Mouse (Mus musculus) CD4-positive, CD25-positive, alpha-beta regulatory T cell, adult 4 months (primary cell): ENCODE measurements at regions not wholly inside any gene's neighbourhood (a gene's known extent, or its start where the extent isn't known, plus 50 kb on each side); places are given as distances from the start of the nearest gene placed in this dataset.
A peak's percentile ranks its signal among the peaks of the same experiment; 100 is the strongest.
"Not testable (repeated sequence)": the region's sequence is repeated elsewhere in the genome, so short reads cannot be mapped to it uniquely, and the experiment has no call there.

Source experiments
- ATAC-seq: one replicate; pipeline ENCODE4 v1.8.0; 2017

DNA sequence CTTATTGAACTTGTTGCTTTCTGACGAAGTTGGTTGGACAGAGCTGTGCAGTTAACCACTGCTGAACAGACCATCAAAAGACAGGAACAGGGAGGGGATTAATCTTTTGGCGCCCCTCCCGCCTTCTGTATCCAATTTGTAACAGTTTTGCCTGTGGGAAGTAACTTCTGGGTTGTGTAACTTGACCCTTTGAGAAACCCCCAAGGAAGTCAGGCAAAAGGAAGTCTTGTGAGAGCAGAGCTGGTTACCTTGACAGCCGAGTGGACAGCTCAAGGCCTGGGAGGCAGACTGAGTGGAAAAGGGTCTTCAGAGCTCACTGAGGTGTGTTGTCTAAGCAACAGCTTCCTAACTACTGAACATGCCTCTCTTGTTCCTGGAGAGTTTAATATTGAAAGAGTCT lies 75.8 kb upstream of the Hao2 start:
- no peak for ATAC-seq

DNA sequence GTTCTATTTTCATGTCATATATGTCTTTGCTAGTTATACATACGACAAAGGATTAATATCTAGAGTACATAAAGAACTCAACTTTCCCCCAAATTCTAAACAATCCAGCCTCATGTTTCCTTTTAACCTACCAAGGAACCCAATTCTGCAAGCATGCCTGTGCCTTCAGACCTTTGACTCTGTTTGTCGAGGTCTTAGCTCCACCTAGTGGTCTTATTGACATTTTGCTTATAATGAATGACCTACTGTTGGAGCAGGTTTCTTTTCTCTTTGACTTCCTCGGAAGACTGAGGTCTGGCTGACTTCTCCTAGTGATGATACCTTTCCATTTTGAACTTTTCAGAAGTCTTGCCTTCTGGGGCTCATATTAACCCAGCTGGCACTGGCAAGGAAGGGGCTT lies 82.7 kb upstream of the Hao2 start:
- ATAC-seq = no peak

DNA sequence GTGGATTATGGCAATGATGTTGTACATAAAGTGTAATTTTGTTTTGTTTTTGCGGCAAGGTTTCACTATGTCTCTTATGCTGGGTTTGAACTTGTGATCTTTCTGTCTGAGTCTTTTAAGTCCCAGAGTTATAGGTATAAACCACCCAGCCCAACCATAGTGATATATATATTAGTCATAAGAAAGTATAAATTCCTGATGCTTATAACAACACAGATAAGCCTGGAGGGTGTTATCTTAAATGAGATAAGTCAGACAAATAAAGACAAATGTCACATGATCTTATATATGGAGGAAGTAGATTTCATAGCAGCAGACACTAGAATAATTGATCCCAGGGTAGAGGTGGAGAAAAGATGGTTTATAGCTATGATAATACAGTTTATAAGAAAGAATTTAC lies 89.7 kb upstream of the Hao2 start:
- ATAC-seq = no peak

DNA sequence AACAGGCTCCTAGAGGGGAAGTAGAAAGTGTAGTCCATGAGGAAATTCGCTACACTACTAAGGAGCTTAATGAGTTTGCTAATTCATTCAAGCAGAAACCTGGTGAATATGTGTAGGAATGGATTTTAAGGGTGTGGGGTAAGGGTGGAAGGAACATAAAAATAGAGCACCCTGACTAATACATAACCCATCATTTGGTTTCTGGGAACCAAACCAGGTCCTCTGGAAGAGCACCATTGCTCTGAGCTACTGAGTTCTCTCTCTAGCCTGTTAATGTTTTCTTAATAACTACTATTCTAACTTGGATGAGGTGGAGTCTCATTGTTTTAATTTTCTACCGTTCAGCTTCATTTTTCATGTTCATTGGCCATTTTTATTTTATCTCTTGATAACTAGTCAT lies 94.2 kb upstream of the Hao2 start:
- ATAC-seq = not testable (repeated sequence)

DNA sequence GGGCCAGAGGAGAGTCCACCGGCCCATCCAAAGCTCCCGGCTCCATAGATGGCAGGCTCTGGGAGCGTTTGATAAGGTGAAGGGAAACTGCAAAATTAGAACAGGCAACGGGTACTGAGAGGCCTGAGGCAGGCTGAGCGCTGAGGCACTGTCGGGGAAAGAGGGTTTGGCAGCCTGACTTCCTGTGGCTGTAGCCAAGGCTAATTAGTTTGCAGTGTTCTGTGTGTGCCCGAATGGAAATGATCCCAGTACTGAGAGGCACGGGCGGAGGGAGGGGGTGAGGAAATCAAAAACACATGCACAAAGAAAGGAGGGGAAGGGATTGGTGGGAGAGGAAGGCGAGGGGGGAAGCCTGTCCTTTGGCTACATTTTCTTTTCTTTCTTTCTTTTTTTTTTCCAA lies 97.8 kb upstream of the Hao2 start:
- ATAC-seq = no peak

DNA sequence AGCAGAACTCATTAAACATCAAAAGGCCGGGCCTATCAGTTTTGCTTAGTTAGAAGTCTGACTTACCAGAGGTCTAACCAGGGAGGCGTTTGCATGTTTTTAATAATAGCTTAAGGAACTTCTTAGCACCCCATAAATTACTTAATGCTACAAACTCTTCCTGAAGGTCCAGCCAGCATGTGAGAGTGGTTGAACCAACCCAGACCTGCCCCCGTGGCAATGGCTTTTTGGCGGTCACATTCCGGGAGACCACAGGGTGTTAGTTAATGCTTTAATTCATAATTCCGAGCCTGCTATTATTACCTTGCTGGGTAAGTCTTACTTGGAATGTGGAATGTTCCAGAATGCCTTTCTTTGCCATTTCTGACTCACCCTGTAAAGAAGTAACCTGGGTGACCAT lies 98.2 kb upstream of the Hao2 start:
- no peak for ATAC-seq

DNA sequence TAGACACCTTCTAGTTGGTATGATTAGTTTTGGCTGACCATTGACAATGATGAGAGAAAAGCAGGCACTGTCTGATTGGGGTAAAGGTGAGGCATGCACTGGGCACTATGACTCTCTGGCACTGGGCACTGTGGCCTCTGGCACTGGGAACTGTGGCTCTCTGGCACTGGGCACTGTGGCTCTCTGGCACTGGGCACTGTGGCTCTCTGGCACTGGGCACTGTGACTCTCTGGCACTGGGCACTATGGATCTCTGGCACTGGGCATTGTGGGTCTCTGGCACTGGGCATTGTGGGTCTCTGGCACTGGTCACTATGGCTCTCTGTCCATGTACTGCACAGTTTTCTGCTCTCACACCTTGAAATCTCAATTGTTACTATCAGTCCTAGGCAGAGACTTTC lies 101.0 kb upstream of the Hao2 start:
- ATAC-seq = no peak

DNA sequence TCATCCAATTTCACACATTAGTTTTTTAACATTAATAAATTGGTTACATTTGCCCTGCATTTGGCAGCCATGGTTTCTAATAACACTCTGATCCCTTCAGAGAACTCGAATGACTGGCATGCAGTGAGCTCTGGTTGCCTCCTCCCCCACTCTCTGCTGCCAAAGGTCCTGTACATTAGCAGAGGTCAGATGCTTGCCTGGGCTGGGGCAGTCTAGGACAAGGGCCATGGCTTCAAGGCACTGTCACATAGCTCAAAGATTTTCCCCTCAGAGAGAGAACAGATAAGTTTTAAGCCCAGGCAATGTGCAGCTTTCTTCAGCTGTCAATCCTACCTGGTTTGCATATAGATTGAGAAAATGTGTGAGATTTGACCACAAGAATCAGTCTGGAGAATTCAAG lies 110.2 kb upstream of the Wars2 start:
- ATAC-seq = no peak

DNA sequence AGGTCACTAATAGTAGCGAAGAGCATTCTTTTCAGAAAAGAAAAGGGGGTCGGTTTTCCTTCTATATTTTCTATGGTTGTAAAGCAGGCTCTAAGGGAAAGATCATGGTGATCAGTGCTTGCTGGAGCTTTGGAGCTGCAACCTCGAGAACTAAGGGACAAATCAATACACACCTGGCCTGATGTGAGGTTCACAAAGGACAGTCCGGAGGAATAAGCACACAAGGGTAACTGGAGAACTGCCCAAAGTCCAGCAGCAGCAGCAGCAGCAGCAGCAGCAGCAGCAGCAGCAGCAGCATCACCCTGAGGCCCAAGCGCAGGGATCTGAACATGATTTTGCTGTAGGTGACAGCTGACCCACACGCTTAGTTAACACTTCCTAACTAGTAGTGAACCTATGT lies 94.7 kb upstream of the Wars2 start:
- ATAC-seq = no peak

DNA sequence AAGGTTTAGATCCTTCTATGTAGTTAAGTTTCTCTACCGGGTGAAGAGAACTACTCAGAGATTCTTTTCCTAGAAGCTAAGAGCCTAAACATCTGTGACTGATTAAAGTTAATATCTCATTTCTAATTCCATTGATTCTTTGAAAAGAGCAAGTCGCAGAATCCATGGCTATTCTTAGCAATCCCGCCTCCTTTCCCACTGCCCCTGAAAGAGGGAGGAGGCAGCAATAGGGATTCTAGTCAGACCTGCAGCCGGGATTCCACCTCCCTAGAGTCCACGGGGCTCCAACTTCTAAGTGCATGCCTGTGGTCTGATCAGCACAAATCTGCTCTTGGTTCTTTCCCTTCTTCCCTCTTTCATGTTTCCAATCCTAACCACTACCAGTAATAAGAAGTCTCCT lies 93.7 kb upstream of the Wars2 start:
- no peak for ATAC-seq

DNA sequence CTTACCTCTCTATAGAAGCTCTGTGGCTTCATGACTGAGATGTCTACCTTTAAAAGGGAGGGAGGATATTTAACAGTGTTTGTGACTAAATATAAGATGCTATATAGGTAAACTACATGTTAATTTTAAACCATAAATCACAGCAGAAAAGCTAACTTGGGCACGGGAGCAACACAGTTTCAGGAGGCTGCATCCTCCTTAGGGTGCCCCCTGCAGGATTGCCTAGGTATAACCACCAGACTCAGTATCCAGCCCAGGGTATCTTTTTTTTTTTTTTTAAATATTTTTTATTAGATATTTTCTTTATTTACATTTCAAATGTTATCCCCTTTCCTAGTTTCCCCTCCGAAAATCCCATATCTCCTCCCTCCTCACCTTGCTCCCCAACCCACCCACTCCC lies 91.6 kb upstream of the Wars2 start:
- no peak for ATAC-seq

DNA sequence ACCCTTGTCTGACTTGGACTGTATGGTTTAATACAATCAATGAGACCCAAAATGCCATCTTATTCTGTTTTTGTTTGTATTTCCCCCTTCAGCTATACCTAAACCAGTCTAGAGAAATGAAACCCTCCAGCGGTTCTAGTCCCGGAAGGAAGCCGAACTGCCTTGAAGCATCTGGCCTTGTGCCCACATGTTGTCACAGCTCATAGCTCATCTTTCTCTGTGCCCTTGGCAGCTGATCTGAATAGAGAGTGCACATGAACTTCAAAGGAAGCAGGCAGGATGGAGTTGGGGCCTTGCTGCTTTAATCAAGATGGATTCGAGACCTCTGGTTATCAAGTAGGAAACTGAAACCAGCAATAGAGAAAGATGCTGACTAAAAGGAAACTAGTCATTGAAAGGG lies 88.7 kb upstream of the Wars2 start:
- ATAC-seq = peak; percentile 47

DNA sequence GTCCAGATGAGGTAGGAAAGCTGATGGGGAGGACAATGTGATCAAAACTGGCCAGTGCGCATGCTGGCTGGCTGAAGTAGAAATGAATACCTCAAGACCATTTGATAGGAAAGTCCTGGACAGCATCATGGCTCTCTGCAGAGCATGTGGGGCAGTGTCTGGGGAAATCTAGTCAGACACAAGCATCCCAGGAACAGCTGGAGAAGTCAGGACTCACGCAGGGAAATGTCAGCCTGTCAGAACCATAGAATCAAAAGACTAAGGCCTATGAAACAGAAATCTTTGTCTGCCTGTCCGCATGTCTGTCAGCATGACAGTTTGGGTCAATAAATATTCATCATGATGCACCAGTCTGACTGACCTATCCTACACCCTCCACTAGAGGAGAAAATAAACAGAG lies 73.7 kb upstream of the Wars2 start:
- ATAC-seq = no peak
